Mouse (Mus musculus) myocyte (in vitro differentiated cells): ENCODE measurements around the gene Gipr.

Source experiments
- MAX ChIP-seq: IDR thresholded peaks from one replicate; pipeline ENCODE4 v1.6.1; 2011; ENCODE audit warnings: low read depth, mild to moderate bottlenecking, control low read depth
- MYOD1 ChIP-seq, 3 experiments: IDR thresholded peaks; one replicate each; pipeline ENCODE4 v1.6.1; 2011; ENCODE audit warnings: control low read depth in 2 of 3, low read depth in 2 of 3, mild to moderate bottlenecking in 2 of 3, moderate library complexity in 1 of 3; ENCODE audit not compliant: insufficient read length in 2 of 3, control insufficient read depth in 1 of 3
- POLR2A ChIP-seq: IDR thresholded peaks from one replicate; pipeline ENCODE4 v1.6.1; 2011; ENCODE audit warnings: low read depth, mild to moderate bottlenecking, control low read depth, moderate library complexity; ENCODE audit not compliant: insufficient read length
- POLR2AphosphoS2 ChIP-seq: IDR thresholded peaks from one replicate; pipeline ENCODE4 v1.6.1; 2011; ENCODE audit warnings: low read depth, control low read depth; ENCODE audit not compliant: insufficient read length
- SRF ChIP-seq: IDR thresholded peaks from one replicate; pipeline ENCODE4 v1.6.1; 2011; ENCODE audit warnings: low read depth; ENCODE audit not compliant: control insufficient read depth, insufficient read length
- TCF12 ChIP-seq: IDR thresholded peaks from one replicate; pipeline ENCODE4 v1.6.1; 2011; ENCODE audit warnings: mild to moderate bottlenecking, control low read depth; ENCODE audit not compliant: poor library complexity, insufficient read depth, severe bottlenecking
- TCF3 ChIP-seq: IDR thresholded peaks from one replicate; pipeline ENCODE4 v1.6.1; 2011; ENCODE audit warnings: low read depth, control low read depth; ENCODE audit not compliant: insufficient read length
- USF1 ChIP-seq: IDR thresholded peaks from one replicate; pipeline ENCODE4 v1.6.1; 2011; ENCODE audit warnings: low read depth, mild to moderate bottlenecking, control low read depth, moderate library complexity

GRCm38 (mm10) chr7:19171831-19172230, 5.9 kb upstream of the Gipr start:
- TF ChIP-seq TCF12 (no peak), TCF3 (no peak), MYOD1 (IDR thresholded peaks at IDR 0.05; ENCODE audit: control insufficient read depth in 1 of 3, insufficient read length in 2 of 3, low read depth in 2 of 3) (no peak), MAX (no peak), POLR2A (no peak), USF1 (no peak), POLR2AphosphoS2 (no peak), SRF (no peak)
